Mouse (Mus musculus) forebrain, postnatal 0 days (tissue): ENCODE results near the gene Kpna7. TPM values are rescaled to one million over a fixed set of nuclear protein-coding genes. Genes with fewer than 3 reads are reported as not detected.

Experiments used
- ATAC-seq: fragments of 200-750 bp; cut with Nextera tagmentation; 2 replicates; pipeline ENCODE4 v1.8.0; 2017; ENCODE audit warnings: mild to moderate bottlenecking, moderate library complexity
- DNase-seq: peaks from one replicate; pipeline ENCODE4 v3.0.0-alpha.2; 2015
- H3K27ac ChIP-seq: fragments of 300-500 bp; sonication (generic); 2 replicates; pipeline ENCODE4 v1.5.1; 2014; ENCODE audit warnings: low read depth, mild to moderate bottlenecking, antibody characterized with exemption, low read length, moderate library complexity, mixed read lengths
- H3K27me3 ChIP-seq: fragments of 300-500 bp; sonication (generic); 2 replicates; pipeline ENCODE4 v1.6.1; 2014; ENCODE audit warnings: mild to moderate bottlenecking, low read length, mixed read lengths; ENCODE audit not compliant: insufficient read depth
- H3K36me3 ChIP-seq: fragments of 300-500 bp; sonication (generic); 2 replicates; pipeline ENCODE4 v1.6.1; 2014; ENCODE audit warnings: mild to moderate bottlenecking, moderate library complexity; ENCODE audit not compliant: insufficient read depth
- H3K4me1 ChIP-seq: fragments of 300-500 bp; sonication (generic); 2 replicates; pipeline ENCODE4 v1.6.1; 2014; ENCODE audit warnings: antibody characterized with exemption; ENCODE audit not compliant: insufficient read depth
- H3K4me2 ChIP-seq: fragments of 300-500 bp; sonication (generic); 2 replicates; pipeline ENCODE4 v1.6.1; 2014; ENCODE audit warnings: low read depth, mild to moderate bottlenecking, moderate library complexity
- H3K4me3 ChIP-seq: fragments of 300-500 bp; sonication (generic); 2 replicates; pipeline ENCODE4 v1.5.1; 2014; ENCODE audit warnings: low read depth, low read length, mixed read lengths
- H3K9ac ChIP-seq: fragments of 300-500 bp; sonication (generic); 2 replicates; pipeline ENCODE4 v1.6.1; 2014; ENCODE audit warnings: mild to moderate bottlenecking
- H3K9me3 ChIP-seq: fragments of 300-500 bp; sonication (generic); 2 replicates; pipeline ENCODE4 v1.6.1; 2016; ENCODE audit warnings: low read length
- CTCF ChIP-seq: sonication (generic); IDR thresholded peaks from 2 replicates; pipeline ENCODE4 v1.5.1; 2016; ENCODE audit warnings: antibody characterized with exemption, control low read depth, low read depth
- WGBS: fragments of 180-500 bp; shearing (Covaris S2); extraction: QIAGEN DNeasy Blood & Tissue Kit; methylation state at CpG from one replicate; pipeline ENCODE4 v1.1.7; 2014; 5-methylcytosine and 5-hydroxymethylcytosine counted together
- polyA plus RNA-seq: library from polyadenylated mRNA; unstranded; fragments of >200 nt; fragmentation: Nextera tagmentation; extraction: Ambion mirVana; gene quantifications from 2 replicates; pipeline ENCODE4 v1.2.1, GENCODE M21; 2015
- total RNA-seq: library from RNA; depleted of rRNA; stranded (reverse); fragments of >200 nt; gene quantifications from 2 replicates; pipeline ENCODE4 v1.2.3, GENCODE M21; 2014

Kpna7 gene
- total and polyA plus RNA-seq, 2 experiments from 2014 or later: not detected

- no peak overlapping the region for H3K4me2 ChIP-seq
- H3K4me3 ChIP-seq: no peak overlapping the region
- H3K27ac ChIP-seq: no peak overlapping the region
- no peak for ATAC-seq
- WGBS: 89% methylated on average over 3 of the region's 3 CpGs
- H3K9ac ChIP-seq: no peak overlapping the region
- TF ChIP-seq CTCF: peak; percentile 32
- H3K9me3 ChIP-seq: no peaks in the 10 kb centered on the region
- H3K27me3 ChIP-seq: no peaks in the 10 kb centered on the region
- DNase-seq: no peak
- no peaks in the 10 kb centered on the region for H3K36me3 ChIP-seq
- no peaks in the 10 kb centered on the region for H3K4me1 ChIP-seq
These were observed 112.6 kb downstream of the Kpna7 start for GRCm38 (mm10) chr5:144971266-144971665.

GRCm38 (mm10) chr5:144965639-144966351 is 118.0 kb downstream of the Kpna7 start, which contains the start of gene Smurf1:
TSS of gene Smurf1 (minus strand) at chr5:144965847.
- peak within 1 kb of the TSS; percentile 89 for H3K27ac ChIP-seq
- ATAC-seq: peak; percentile 85

DNA sequence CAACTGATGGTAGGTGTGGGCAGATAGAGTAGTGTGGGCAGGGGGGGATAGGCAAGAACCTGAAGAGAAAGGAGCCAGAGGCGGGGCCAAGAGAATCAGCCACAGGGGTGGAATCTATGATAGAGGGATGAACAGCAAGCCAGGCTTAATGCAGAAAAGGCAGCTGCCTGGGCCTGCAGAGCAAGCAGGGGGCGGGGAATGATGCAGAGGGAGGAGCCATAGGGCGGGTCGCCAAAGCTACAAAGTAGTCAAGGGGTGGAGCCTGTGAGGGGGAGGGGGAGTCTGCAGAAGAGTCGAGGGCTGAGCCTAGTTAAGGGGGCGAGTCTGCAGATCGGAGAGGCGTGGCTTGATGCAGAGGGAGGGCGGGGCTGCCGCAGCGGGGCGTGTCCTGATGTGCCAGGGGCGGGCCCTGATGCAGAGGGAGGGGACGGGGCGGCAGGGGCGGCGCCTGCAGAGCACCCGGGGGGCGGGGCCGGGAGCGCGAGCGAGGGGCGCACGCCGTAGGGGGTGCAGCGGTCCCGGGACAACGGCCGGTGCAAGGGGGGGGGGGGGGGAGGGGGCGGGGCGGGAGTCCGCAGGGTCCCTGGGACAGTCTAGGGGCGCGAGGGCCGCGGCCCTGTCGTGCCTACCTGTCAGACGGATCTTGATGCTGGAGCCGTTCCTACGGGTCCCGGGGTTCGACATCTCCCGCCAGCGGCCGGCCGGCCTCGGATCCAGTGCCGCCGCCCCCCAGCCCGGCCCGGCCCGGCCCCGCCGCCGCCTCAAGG is 118.8 kb downstream of the Kpna7 start:
- DNase-seq: peak; percentile 81
- TF ChIP-seq CTCF: no peak
- Histone ChIP-seq H3K4me3 (peak overlapping the region; percentile 97), H3K27me3 (no peaks in the 10 kb centered on the region), H3K4me1 (peaks cover 11% of the 10 kb centered on the region; the same call in 1 of the 2 replicates), H3K4me2 (peak overlapping the region; percentile 73), H3K9ac (peak overlapping the region; percentile 91), H3K36me3 (no peaks in the 10 kb centered on the region), H3K27ac (peak overlapping the region; percentile 89), H3K9me3 (no peaks in the 10 kb centered on the region)
- under 1% methylated on average over 25 of the region's 56 CpGs for WGBS
- peak; percentile 69 for ATAC-seq

More at GRCm38 (mm10) chr5:144965639-144966351, 118.0 kb downstream of the Kpna7 start, which contains the start of gene Smurf1:
- peak; percentile 97 for DNase-seq
- H3K27me3 ChIP-seq: no peaks in the 10 kb centered on the region
- H3K36me3 ChIP-seq: no peaks in the 10 kb centered on the region
- H3K4me3 ChIP-seq: peak within 1 kb of the TSS; percentile 97
- under 1% methylated on average over 63 of the region's 89 CpGs for WGBS
- peak within 1 kb of the TSS; percentile 91 for H3K9ac ChIP-seq
- TF ChIP-seq CTCF: no peak
- peak within 1 kb of the TSS; percentile 73 for H3K4me2 ChIP-seq
- peaks cover 11% of the 10 kb centered on the region; the same call in 1 of the 2 replicates for H3K4me1 ChIP-seq
- no peaks in the 10 kb centered on the region for H3K9me3 ChIP-seq

GRCm38 (mm10) chr5:144964465-144964864 is 119.4 kb downstream of the Kpna7 start:
- WGBS: 23% methylated on average over 8 of the region's 8 CpGs
- no peak for DNase-seq
- H3K36me3 ChIP-seq: no peaks in the 10 kb centered on the region
- H3K9me3 ChIP-seq: no peaks in the 10 kb centered on the region
- H3K4me2 ChIP-seq: peak overlapping the region; percentile 73
- TF ChIP-seq CTCF: no peak
- H3K4me1 ChIP-seq: peaks cover 11% of the 10 kb centered on the region; the same call in 1 of the 2 replicates
- peak overlapping the region; percentile 97 for H3K4me3 ChIP-seq
- H3K27me3 ChIP-seq: no peaks in the 10 kb centered on the region
- peak; percentile 4; the same call in 1 of the 2 replicates for ATAC-seq
- H3K9ac ChIP-seq: peak overlapping the region; percentile 91; the same call in 1 of the 2 replicates
- H3K27ac ChIP-seq: 0 out of 2 replicates have a peak overlapping the region, but pooled peaks have one; percentile 89

GRCm38 (mm10) chr5:144963817-144964261 is 120.0 kb downstream of the Kpna7 start:
- peak; percentile 7; the same call in 1 of the 2 replicates for ATAC-seq
- H3K4me2 ChIP-seq: peak overlapping the region; percentile 73
- H3K9ac ChIP-seq: no peak overlapping the region; the same call in 1 of the 2 replicates
- TF ChIP-seq CTCF: no peak
- no peaks in the 10 kb centered on the region for H3K27me3 ChIP-seq
- no peaks in the 10 kb centered on the region for H3K9me3 ChIP-seq
- peak; percentile 55 for DNase-seq
- H3K27ac ChIP-seq: peak overlapping the region; percentile 36; the same call in 1 of the 2 replicates
- peaks cover 11% of the 10 kb centered on the region; the same call in 1 of the 2 replicates for H3K4me1 ChIP-seq
- H3K4me3 ChIP-seq: peak overlapping the region; percentile 20
- H3K36me3 ChIP-seq: no peaks in the 10 kb centered on the region
- WGBS: 8% methylated on average over 13 of the region's 13 CpGs

- Histone ChIP-seq H3K9ac (peak overlapping the region; percentile 0; the same call in 1 of the 2 replicates), H3K4me2 (peak overlapping the region; percentile 73), H3K27ac (0 out of 2 replicates have a peak overlapping the region, but pooled peaks have one; percentile 36), H3K4me3 (peak overlapping the region; percentile 20), H3K9me3 (no peaks in the 10 kb centered on the region), H3K27me3 (no peaks in the 10 kb centered on the region), H3K36me3 (no peaks in the 10 kb centered on the region), H3K4me1 (peaks cover 11% of the 10 kb centered on the region; the same call in 1 of the 2 replicates)
- DNase-seq (peak; percentile 13), ATAC-seq (no peak)
- no peak for TF ChIP-seq CTCF
- WGBS: 31% methylated on average over 3 of the region's 3 CpGs
These were observed 120.4 kb downstream of the Kpna7 start for GRCm38 (mm10) chr5:144963401-144963800.
